Mouse (Mus musculus) midbrain, postnatal 0 days (tissue): Measurements from ENCODE around the gene Klhl32. TPM values are rescaled to one million over a fixed set of nuclear protein-coding genes. Genes with fewer than 3 reads are reported as not detected.

Experiments used
- ATAC-seq: fragments of 200-750 bp; cut with Nextera tagmentation; 2 replicates; pipeline ENCODE4 v1.8.0; 2017; ENCODE audit warnings: moderate number of reproducible peaks, mild to moderate bottlenecking, moderate TSS enrichment, moderate library complexity; ENCODE audit not compliant: low FRiP score
- DNase-seq: peaks from one replicate; pipeline ENCODE4 v3.0.0-alpha.2; 2015; ENCODE audit warnings: low spot score
- H3K27ac ChIP-seq: fragments of 300-500 bp; sonication (generic); 2 replicates; pipeline ENCODE4 v1.5.1; 2014; ENCODE audit warnings: low read depth, mild to moderate bottlenecking, low read length, mixed read lengths
- H3K27me3 ChIP-seq: fragments of 300-500 bp; sonication (generic); 2 replicates; pipeline ENCODE4 v1.6.1; 2014; ENCODE audit warnings: low read length, control low read depth, mixed read lengths; ENCODE audit not compliant: insufficient read depth
- H3K36me3 ChIP-seq: fragments of 300-500 bp; sonication (generic); 2 replicates; pipeline ENCODE4 v1.6.1; 2014; ENCODE audit warnings: low read length, control low read depth, mixed read lengths; ENCODE audit not compliant: insufficient read depth
- H3K4me1 ChIP-seq: fragments of 300-500 bp; sonication (generic); 2 replicates; pipeline ENCODE4 v1.6.1; 2014; ENCODE audit warnings: mild to moderate bottlenecking, control low read depth, antibody characterized with exemption, low read length, mixed read lengths; ENCODE audit not compliant: insufficient read depth
- H3K4me2 ChIP-seq: fragments of 300-500 bp; sonication (generic); 2 replicates; pipeline ENCODE4 v1.6.1; 2014; ENCODE audit warnings: low read depth, mild to moderate bottlenecking, low read length, mixed read lengths; ENCODE audit not compliant: poor library complexity, severe bottlenecking
- H3K4me3 ChIP-seq: fragments of 300-500 bp; sonication (generic); 2 replicates; pipeline ENCODE4 v1.5.1; 2014; ENCODE audit warnings: low read depth, mild to moderate bottlenecking, low read length, moderate library complexity
- H3K9ac ChIP-seq: fragments of 300-500 bp; sonication (generic); replicated peaks from 2 replicates; pipeline ENCODE4 v1.6.1; 2014; ENCODE audit warnings: mild to moderate bottlenecking, low read length, moderate library complexity, mixed read lengths; ENCODE audit not compliant: poor library complexity, severe bottlenecking
- H3K9me3 ChIP-seq: fragments of 300-500 bp; sonication (generic); 2 replicates; pipeline ENCODE4 v1.6.1; 2016; ENCODE audit warnings: low read length, control low read depth
- CTCF ChIP-seq: IDR thresholded peaks from 2 replicates; pipeline ENCODE4 v1.5.1; 2016; ENCODE audit warnings: antibody characterized with exemption, mild to moderate bottlenecking
- WGBS: fragments of 180-500 bp; shearing (Covaris S2); extraction: QIAGEN DNeasy Blood & Tissue Kit; methylation state at CpG from one replicate; pipeline ENCODE4 v1.1.7; 2014; 5-methylcytosine and 5-hydroxymethylcytosine counted together
- polyA plus RNA-seq: library from polyadenylated mRNA; unstranded; fragments of >200 nt; fragmentation: Nextera tagmentation; extraction: Ambion mirVana; gene quantifications from 2 replicates; pipeline ENCODE4 v1.2.1, GENCODE M21; 2015
- total RNA-seq: library from RNA; depleted of rRNA; stranded (reverse); fragments of >200 nt; gene quantifications from 2 replicates; pipeline ENCODE4 v1.2.3, GENCODE M21; 2014

Gene Klhl32
- total and polyA plus RNA-seq, 2 experiments from 2014 or later, result 34.0 to 36.5 TPM

DNA sequence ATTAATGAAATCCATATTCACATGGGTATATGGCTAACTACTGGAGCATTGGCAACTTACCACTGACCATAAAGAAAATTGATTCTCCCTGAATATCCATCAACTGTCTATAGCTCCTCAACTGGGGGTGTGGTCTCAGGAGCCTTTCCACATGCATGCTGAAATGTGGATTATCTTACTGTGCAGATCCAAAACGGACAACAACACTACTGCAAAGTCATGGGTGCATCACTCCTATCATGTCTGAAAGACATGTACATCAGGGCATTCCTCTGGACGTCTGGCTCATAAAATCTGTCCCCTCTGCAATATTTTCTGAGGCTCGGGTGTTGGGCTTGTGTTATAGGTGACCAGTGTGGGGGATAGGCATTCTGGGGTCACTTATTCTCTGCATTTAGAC is 241.8 kb downstream of the Klhl32 start:
- H3K36me3 ChIP-seq, result no peaks in the 10 kb centered on the region
- H3K9me3 ChIP-seq, result no peaks in the 10 kb centered on the region
- no peak for DNase-seq
- no peak overlapping the region for H3K4me2 ChIP-seq
- ATAC-seq, result no peak
- no peaks in the 10 kb centered on the region for H3K27me3 ChIP-seq
- H3K27ac ChIP-seq, result no peak overlapping the region
- H3K4me1 ChIP-seq, result no peaks in the 10 kb centered on the region
- H3K4me3 ChIP-seq, result no peak overlapping the region
- no peak for TF ChIP-seq CTCF
- WGBS, result 87% methylated on average over 3 of the region's 3 CpGs
- no peak overlapping the region for H3K9ac ChIP-seq

DNA sequence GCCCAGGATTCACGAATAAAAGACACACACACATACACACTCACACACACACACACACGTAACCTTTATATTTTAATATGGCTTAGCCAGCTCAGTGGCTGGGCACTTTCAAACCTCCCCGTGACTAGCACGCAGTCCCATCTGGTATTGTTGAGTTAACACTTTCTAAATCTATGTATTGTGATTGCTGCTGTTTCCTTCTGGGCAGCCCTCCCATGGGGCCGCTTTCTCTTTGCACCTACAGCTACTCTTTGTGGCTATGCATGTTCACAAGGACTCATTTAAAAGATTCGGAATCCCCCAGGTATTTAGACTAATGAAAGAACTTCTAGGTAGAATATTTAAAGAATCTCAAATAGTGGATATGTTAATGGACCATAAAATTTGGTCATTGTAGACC is 249.2 kb downstream of the Klhl32 start:
- 85% methylated on average over 6 of the region's 6 CpGs for WGBS
- H3K4me1 ChIP-seq, result no peaks in the 10 kb centered on the region
- DNase-seq (no peak), ATAC-seq (no peak)
- no peak overlapping the region for H3K4me2 ChIP-seq
- no peak overlapping the region for H3K27ac ChIP-seq
- H3K4me3 ChIP-seq, result no peak overlapping the region
- no peak for TF ChIP-seq CTCF
- H3K36me3 ChIP-seq, result no peaks in the 10 kb centered on the region
- H3K9me3 ChIP-seq, result no peaks in the 10 kb centered on the region
- no peaks in the 10 kb centered on the region for H3K27me3 ChIP-seq
- no peak overlapping the region for H3K9ac ChIP-seq

DNA sequence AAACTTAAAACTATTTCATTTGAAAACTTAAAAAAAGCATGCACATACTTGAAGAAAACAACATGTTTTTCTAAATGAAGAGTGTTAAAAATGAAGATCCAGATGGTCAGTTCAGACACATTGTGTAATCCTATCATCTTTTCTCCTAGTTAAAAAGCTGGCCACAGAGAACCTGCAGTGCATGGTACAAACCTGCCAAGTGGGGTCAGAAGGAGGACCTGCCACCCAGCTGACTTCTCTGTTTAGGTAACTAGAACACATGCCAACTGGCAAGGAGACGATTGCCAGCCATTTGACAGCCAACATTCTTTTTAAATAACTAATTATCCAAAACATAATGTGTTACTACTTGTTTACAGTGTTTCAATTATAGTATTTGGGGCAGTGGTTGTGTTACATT is 252.3 kb downstream of the Klhl32 start:
- ATAC-seq (no peak), DNase-seq (peak; percentile 13)
- 77% methylated on average over 1 of the region's 1 CpGs for WGBS
- no peaks in the 10 kb centered on the region for H3K36me3 ChIP-seq
- TF ChIP-seq CTCF, result no peak
- no peaks in the 10 kb centered on the region for H3K27me3 ChIP-seq
- H3K4me2 ChIP-seq, result no peak overlapping the region
- H3K9me3 ChIP-seq, result no peaks in the 10 kb centered on the region
- H3K9ac ChIP-seq, result no peak overlapping the region
- no peak overlapping the region for H3K27ac ChIP-seq
- H3K4me1 ChIP-seq, result no peaks in the 10 kb centered on the region
- H3K4me3 ChIP-seq, result no peak overlapping the region

DNA sequence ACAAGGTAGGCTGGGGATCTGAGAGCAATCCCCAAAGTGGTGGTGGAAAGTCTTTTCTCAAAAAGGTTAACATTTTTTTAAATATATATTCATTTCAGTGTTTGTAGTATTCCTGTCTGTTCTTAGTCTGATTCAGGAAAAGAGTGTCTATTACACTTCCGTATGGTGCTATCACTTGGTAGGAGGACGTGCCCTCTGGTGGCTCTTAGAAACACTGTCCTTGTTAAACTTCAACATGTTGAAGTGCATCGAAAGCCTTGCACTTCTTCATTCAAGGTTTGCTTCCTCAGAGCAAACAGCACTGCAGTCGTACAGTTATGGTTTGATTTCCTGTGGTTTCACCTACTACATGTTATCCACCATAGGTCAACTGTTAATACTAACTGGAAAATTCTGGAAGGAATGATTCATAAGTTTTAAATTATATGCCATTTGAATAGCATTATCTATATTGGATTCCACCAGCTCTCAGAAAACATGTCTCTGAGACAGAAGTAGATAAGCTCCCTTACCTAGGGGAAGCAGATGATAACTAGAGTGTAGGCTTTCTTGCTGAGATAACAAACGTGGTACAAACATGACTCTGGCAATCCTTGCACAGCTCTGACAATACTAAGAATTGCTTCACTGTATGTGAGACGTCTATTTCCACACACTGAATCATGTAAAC is 253.8 kb downstream of the Klhl32 start:
- peak; percentile 28 for TF ChIP-seq CTCF
- DNase-seq (no peak), ATAC-seq (no peak)
- no peak overlapping the region for H3K9ac ChIP-seq
- H3K4me3 ChIP-seq, result no peak overlapping the region
- H3K9me3 ChIP-seq, result no peaks in the 10 kb centered on the region
- H3K27me3 ChIP-seq, result no peaks in the 10 kb centered on the region
- H3K36me3 ChIP-seq, result no peaks in the 10 kb centered on the region
- no peak overlapping the region for H3K4me2 ChIP-seq
- H3K27ac ChIP-seq, result no peak overlapping the region
- no peaks in the 10 kb centered on the region for H3K4me1 ChIP-seq
- 89% methylated on average over 6 of the region's 6 CpGs for WGBS

DNA sequence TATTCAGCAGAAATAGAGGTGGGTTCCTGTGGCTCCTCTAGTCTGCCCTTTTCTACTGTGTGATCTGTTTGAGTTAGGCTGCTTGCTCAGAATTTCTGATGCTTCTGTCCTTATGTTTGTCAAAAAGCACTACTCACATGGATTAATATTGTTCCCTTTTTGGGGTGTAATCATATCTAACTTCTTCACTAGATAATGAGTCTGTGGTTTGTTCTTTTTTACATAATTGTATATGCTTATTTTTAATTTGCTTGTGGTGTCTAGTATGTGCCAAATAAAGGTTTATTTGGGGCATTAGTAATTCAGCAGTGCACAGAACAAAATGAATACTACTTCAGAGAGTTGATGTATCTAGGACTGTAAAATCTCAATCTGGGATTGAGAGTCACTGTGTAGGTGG is 256.1 kb downstream of the Klhl32 start:
- no peaks in the 10 kb centered on the region for H3K4me1 ChIP-seq
- TF ChIP-seq CTCF, result no peak
- no peak overlapping the region for H3K27ac ChIP-seq
- no peaks in the 10 kb centered on the region for H3K36me3 ChIP-seq
- no peak overlapping the region for H3K4me2 ChIP-seq
- no peaks in the 10 kb centered on the region for H3K9me3 ChIP-seq
- H3K4me3 ChIP-seq, result no peak overlapping the region
- ATAC-seq (no peak), DNase-seq (no peak)
- H3K9ac ChIP-seq, result no peak overlapping the region
- H3K27me3 ChIP-seq, result no peaks in the 10 kb centered on the region

DNA sequence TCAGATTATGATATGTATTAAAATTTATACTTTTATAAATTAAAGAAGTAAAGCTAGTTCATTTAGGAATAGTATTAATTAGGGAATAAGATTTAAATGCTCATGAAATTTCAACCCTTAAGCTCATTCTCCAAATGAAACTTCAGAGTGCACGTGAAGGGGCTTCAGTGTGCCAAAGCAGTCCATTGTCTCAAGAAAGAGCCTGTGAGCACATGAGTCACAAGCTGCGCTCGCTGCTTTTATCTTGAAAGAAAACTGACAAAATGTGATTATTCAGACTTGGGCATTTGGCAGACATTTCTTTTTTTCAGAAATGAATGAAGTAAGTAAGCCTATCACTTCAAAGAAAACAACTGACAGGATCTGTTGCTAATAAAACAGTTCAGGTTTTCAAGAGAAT is 266.9 kb downstream of the Klhl32 start:
- Histone ChIP-seq H3K36me3 (no peaks in the 10 kb centered on the region), H3K4me3 (no peak overlapping the region), H3K9ac (no peak overlapping the region), H3K27ac (no peak overlapping the region), H3K4me1 (no peaks in the 10 kb centered on the region), H3K4me2 (no peak overlapping the region), H3K27me3 (no peaks in the 10 kb centered on the region), H3K9me3 (no peaks in the 10 kb centered on the region)
- DNase-seq (no peak), ATAC-seq (no peak)
- 41% methylated on average over 3 of the region's 3 CpGs for WGBS
- no peak for TF ChIP-seq CTCF
